ENCODE assay signal across 8 mouse cellular contexts in genomic region chr5:134551233-134552109, GRCm38 (mm10). TPM values are rescaled to one million over a fixed set of nuclear protein-coding genes. Genes with fewer than 3 reads are reported as not detected.
A peak's percentile ranks its signal among the peaks of the same experiment; 100 is the strongest.
DNase-seq lines count a peak whose midpoint lies in the region; ATAC-seq and TF ChIP-seq lines count a peak whose summit lies in the region.

No protein-coding gene starts in this region.

- peak; percentile 6; the same call in 1 of the 2 replicates for TF ChIP-seq CTCF in hindbrain, postnatal 0 days (IDR thresholded peaks at IDR 0.05; ENCODE audit: low read depth)

- no peaks in the 10 kb centered on the region for H3K36me3 ChIP-seq in hindbrain, postnatal 0 days (ENCODE audit: insufficient read depth, low read length)
- H3K36me3 ChIP-seq in midbrain, embryonic 10.5 days = peaks cover 13% of the 10 kb centered on the region
- H3K36me3 ChIP-seq in stomach, embryonic 16.5 days (ENCODE audit: control insufficient read depth, insufficient read depth, low read length) = no peaks in the 10 kb centered on the region

- DNase-seq in urinary bladder, postnatal 14 days (ENCODE audit: low spot score) = peak; percentile 21
- DNase-seq in urinary bladder, postnatal 4 days (ENCODE audit: low spot score in 2 of 2) = no peak
- peak; percentile 79 for DNase-seq in cerebellum, adult 9-11 months
- peak; percentile 26 for DNase-seq in gastrocnemius, adult 18-20 months (ENCODE audit: low spot score)
- DNase-seq in hindbrain, postnatal 0 days (ENCODE audit: low spot score) = peak; percentile 82
- DNase-seq in left cerebral cortex, postnatal 36 days (ENCODE audit: low spot score in 2 of 2) = peak; percentile 65 to 73
- DNase-seq in midbrain, embryonic 10.5 days (ENCODE audit: low spot score) = peak; percentile 53

- peak overlapping the region; percentile 78 for H3K4me2 ChIP-seq in hindbrain, postnatal 0 days (ENCODE audit: low read depth, low read length)
- H3K4me2 ChIP-seq in stomach, embryonic 16.5 days (ENCODE audit: low read depth, low read length) = peak overlapping the region; percentile 75

- H3K9me3 ChIP-seq in hindbrain, postnatal 0 days (ENCODE audit: low read length) = no peaks in the 10 kb centered on the region
- no peaks in the 10 kb centered on the region for H3K9me3 ChIP-seq in midbrain, embryonic 10.5 days (replicated peaks)
- H3K9me3 ChIP-seq in stomach, embryonic 16.5 days (replicated peaks; ENCODE audit: control insufficient read depth, low read length) = no peaks in the 10 kb centered on the region

- H3K27ac ChIP-seq in hindbrain, postnatal 0 days = peak overlapping the region; percentile 94
- peak overlapping the region; percentile 94 for H3K27ac ChIP-seq in midbrain, embryonic 10.5 days (replicated peaks)
- peak overlapping the region; percentile 93 for H3K27ac ChIP-seq in stomach, embryonic 16.5 days (ENCODE audit: low read length)

- WGBS in hindbrain, postnatal 0 days = under 1% methylated on average over 49 of the region's 52 CpGs
- 2% methylated on average over 52 of the region's 52 CpGs for WGBS in midbrain, embryonic 10.5 days
- WGBS in stomach, embryonic 16.5 days = under 1% methylated on average over 51 of the region's 52 CpGs

- peak overlapping the region; percentile 84 for H3K4me3 ChIP-seq in hindbrain, postnatal 0 days (ENCODE audit: low read length)
- peak overlapping the region; percentile 95 for H3K4me3 ChIP-seq in midbrain, embryonic 10.5 days
- H3K4me3 ChIP-seq in stomach, embryonic 16.5 days (replicated peaks; ENCODE audit: low read length) = peak overlapping the region; percentile 73

- peaks cover 30% of the 10 kb centered on the region; the same call in 1 of the 2 replicates for H3K4me1 ChIP-seq in hindbrain, postnatal 0 days (ENCODE audit: insufficient read depth, low read length)
- H3K4me1 ChIP-seq in midbrain, embryonic 10.5 days = peaks cover 67% of the 10 kb centered on the region
- H3K4me1 ChIP-seq in stomach, embryonic 16.5 days (ENCODE audit: control insufficient read depth, insufficient read depth, low read length) = peaks cover 23% of the 10 kb centered on the region

- intact Hi-C loops in left cerebral cortex, postnatal 36 days (cut with DNase I) = loop anchor here (2.0 kb wide), 2 partner anchors 17 to 39 kb away; no protein-coding TSS in a partner anchor

- H3K9ac ChIP-seq in hindbrain, postnatal 0 days (replicated peaks; ENCODE audit: low read length) = peak overlapping the region; percentile 89
- peak overlapping the region; percentile 87 for H3K9ac ChIP-seq in stomach, embryonic 16.5 days (ENCODE audit: low read length)

- peak; percentile 21 for ATAC-seq in hindbrain, postnatal 0 days
- ATAC-seq in stomach, embryonic 16.5 days (ENCODE audit: insufficient read depth, low FRiP score) = no peak

- no peaks in the 10 kb centered on the region for H3K27me3 ChIP-seq in hindbrain, postnatal 0 days (ENCODE audit: insufficient read depth, low read length)
- 0 out of 2 replicates have a peak, but pooled peaks cover 3% of the 10 kb centered on the region for H3K27me3 ChIP-seq in midbrain, embryonic 10.5 days (ENCODE audit: low read depth, poor library complexity, severe bottlenecking)
- H3K27me3 ChIP-seq in stomach, embryonic 16.5 days (ENCODE audit: control insufficient read depth, insufficient read depth, low read length) = no peaks in the 10 kb centered on the region

RNA-seq across cellular contexts. Expression of gene Clip2, which starts 0.8 kb away (rescaled TPM):
- 1 to 10 TPM; 1.7 to 3.0 TPM for total RNA-seq in gastrocnemius, adult 18-20 months (2021)
- total RNA-seq in hindbrain, postnatal 0 days (2014; rRNA removed) = 133 and 150 TPM in 2 replicates
- polyA plus RNA-seq in hindbrain, postnatal 0 days (2015; fragmentation: Nextera tagmentation; extraction: Ambion mirVana) = 10.7 and 10.9 TPM in 2 replicates
- 100 to 1,000 TPM; 111 TPM for total RNA-seq in left cerebral cortex, postnatal 36 days (2021)
- polyA plus RNA-seq in midbrain, embryonic 10.5 days (2016; fragmentation: Nextera tagmentation; extraction: Ambion mirVana) = 4.6 and 6.2 TPM in 2 replicates
- 2.9 and 3.5 TPM in 2 replicates for polyA plus RNA-seq in stomach, embryonic 16.5 days (2015; fragmentation: Nextera tagmentation; extraction: Ambion mirVana)

RNA-seq across cellular contexts. Expression of gene Syna, which starts 8.5 kb away (rescaled TPM):
- total RNA-seq in gastrocnemius, adult 18-20 months (2021) = not detected
- not detected in 2 replicates for total RNA-seq in hindbrain, postnatal 0 days (2014; rRNA removed)
- polyA plus RNA-seq in hindbrain, postnatal 0 days (2015; fragmentation: Nextera tagmentation; extraction: Ambion mirVana) = 0.81 TPM in 2 replicates
- total RNA-seq in left cerebral cortex, postnatal 36 days (2021) = under 1 TPM; 0.15 to 0.18 TPM
- polyA plus RNA-seq in midbrain, embryonic 10.5 days (2016; fragmentation: Nextera tagmentation; extraction: Ambion mirVana) = 0.09 TPM in 2 replicates
- polyA plus RNA-seq in stomach, embryonic 16.5 days (2015; fragmentation: Nextera tagmentation; extraction: Ambion mirVana) = 0.10 TPM in 1 of 2 replicates, not detected in the other

RNA-seq across cellular contexts. Expression of gene Rfc2, which starts 29.7 kb away (rescaled TPM):
- total RNA-seq in gastrocnemius, adult 18-20 months (2021) = 10 to 100 TPM; 17.6 to 18.9 TPM
- total RNA-seq in hindbrain, postnatal 0 days (2014; rRNA removed) = 50.9 and 76.3 TPM in 2 replicates
- 164 and 168 TPM in 2 replicates for polyA plus RNA-seq in hindbrain, postnatal 0 days (2015; fragmentation: Nextera tagmentation; extraction: Ambion mirVana)
- total RNA-seq in left cerebral cortex, postnatal 36 days (2021) = 10 to 100 TPM; 54.7 to 66.9 TPM
- 381 and 432 TPM in 2 replicates for polyA plus RNA-seq in midbrain, embryonic 10.5 days (2016; fragmentation: Nextera tagmentation; extraction: Ambion mirVana)
- 197 and 214 TPM in 2 replicates for polyA plus RNA-seq in stomach, embryonic 16.5 days (2015; fragmentation: Nextera tagmentation; extraction: Ambion mirVana)

Comparison
In these comparisons a context has a peak if more than half of its experiments do, and no peak if none do; other contexts are left out.
1. DNase-seq: peak in urinary bladder, postnatal 14 days (single experiment), cerebellum, adult 9-11 months (single experiment), gastrocnemius, adult 18-20 months (single experiment), hindbrain, postnatal 0 days (single experiment), left cerebral cortex, postnatal 36 days (2 of 2) and midbrain, embryonic 10.5 days (single experiment); none in urinary bladder, postnatal 4 days (0 of 2).
2. RNA of gene Clip2, which starts 0.8 kb away (total RNA-seq): 133 to 150 TPM in hindbrain, postnatal 0 days and 111 TPM in left cerebral cortex, postnatal 36 days; 1.7 to 3.0 TPM in gastrocnemius, adult 18-20 months; every median in the first group is over 10 times any median in the second.
3. Peak in every context shown above with its lines, with median percentiles within 50 percentile points of each other: H3K27ac ChIP-seq and H3K4me3 ChIP-seq.